Mouse (Mus musculus): ENCODE results near the gene Ttn. TPM values are rescaled to one million over a fixed set of nuclear protein-coding genes. Genes with fewer than 3 reads are reported as not detected.

Gene Ttn
- polyA plus RNA-seq, 1 experiment: not detected

GRCm38 (mm10) chr2:76784171-76784570 is 198.2 kb downstream of the Ttn start:
- no peak overlapping the region for H3K4me3 ChIP-seq (ENCODE audit: insufficient read depth, low read depth, low read length)
- H3K27ac ChIP-seq (ENCODE audit: insufficient read depth, low read depth, low read length): no peak overlapping the region
- no peaks in the 10 kb centered on the region for H3K4me1 ChIP-seq (ENCODE audit: control insufficient read depth, insufficient read depth, low read length)
- 98% methylated on average over 12 of the region's 12 CpGs for WGBS
- no peak for TF ChIP-seq POLR2A (IDR thresholded peaks at IDR 0.05; ENCODE audit: insufficient read depth, low read depth, low read length)
- no peak for TF ChIP-seq CTCF (IDR thresholded peaks at IDR 0.05; ENCODE audit: insufficient read depth, low read depth, low read length)

- no peak overlapping the region for H3K4me3 ChIP-seq (ENCODE audit: insufficient read depth, low read depth, low read length)
- 92% methylated on average over 13 of the region's 13 CpGs for WGBS
- no peaks in the 10 kb centered on the region for H3K4me1 ChIP-seq (ENCODE audit: control insufficient read depth, insufficient read depth, low read length)
- no peak overlapping the region for H3K27ac ChIP-seq (ENCODE audit: insufficient read depth, low read depth, low read length)
- no peak for TF ChIP-seq CTCF (IDR thresholded peaks at IDR 0.05; ENCODE audit: insufficient read depth, low read depth, low read length)
- TF ChIP-seq POLR2A (IDR thresholded peaks at IDR 0.05; ENCODE audit: insufficient read depth, low read depth, low read length): no peak
Measured at GRCm38 (mm10) chr2:76780792-76781191, 201.6 kb downstream of the Ttn start.

DNA sequence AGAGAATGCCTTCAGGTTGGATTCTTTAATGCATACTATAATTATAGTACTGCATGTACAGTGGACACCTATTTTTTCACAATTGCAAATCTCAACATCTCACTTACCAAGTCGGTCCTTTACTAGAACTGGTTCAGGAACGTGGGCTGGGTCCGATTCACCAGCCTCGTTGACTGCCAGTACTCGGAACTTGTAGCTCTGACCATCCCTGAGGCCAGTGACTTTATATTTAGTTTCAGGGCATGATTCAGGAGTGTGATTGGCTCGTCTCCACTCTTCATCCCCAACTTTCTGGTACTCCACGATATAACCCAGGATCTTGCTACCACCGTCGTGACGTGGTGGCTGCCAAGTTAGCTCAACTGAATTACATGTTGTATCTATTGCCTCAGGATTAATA is 212.5 kb downstream of the Ttn start:
- Histone ChIP-seq H3K27ac (ENCODE audit: insufficient read depth, low read depth, low read length) (no peak overlapping the region), H3K4me3 (ENCODE audit: insufficient read depth, low read depth, low read length) (no peak overlapping the region), H3K4me1 (ENCODE audit: control insufficient read depth, insufficient read depth, low read length) (no peaks in the 10 kb centered on the region)
- 94% methylated on average over 10 of the region's 10 CpGs for WGBS
- TF ChIP-seq CTCF (IDR thresholded peaks at IDR 0.05; ENCODE audit: insufficient read depth, low read depth, low read length) (no peak), POLR2A (IDR thresholded peaks at IDR 0.05; ENCODE audit: insufficient read depth, low read depth, low read length) (no peak)

DNA sequence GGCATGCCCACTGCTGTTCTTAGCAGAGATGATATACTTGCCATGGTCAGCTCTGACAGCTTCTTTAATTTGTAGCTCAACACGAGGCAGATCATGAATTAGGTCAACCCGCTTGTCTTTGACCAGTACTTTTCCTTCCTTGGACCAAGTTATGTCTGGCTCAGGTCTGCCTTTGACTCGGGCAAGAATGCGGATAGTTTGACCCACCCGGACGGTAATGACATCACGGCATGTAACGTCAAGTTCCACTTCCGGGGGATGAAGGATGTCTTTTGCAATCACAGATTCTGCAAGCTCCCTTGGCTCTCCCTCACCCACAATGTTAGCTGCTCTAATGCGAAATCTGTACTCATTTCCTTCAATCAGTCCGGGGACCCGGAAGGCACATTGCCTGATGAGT is 215.1 kb downstream of the Ttn start:
- H3K4me3 ChIP-seq (ENCODE audit: insufficient read depth, low read depth, low read length): no peak overlapping the region
- 97% methylated on average over 12 of the region's 12 CpGs for WGBS
- H3K4me1 ChIP-seq (ENCODE audit: control insufficient read depth, insufficient read depth, low read length): no peaks in the 10 kb centered on the region
- H3K27ac ChIP-seq (ENCODE audit: insufficient read depth, low read depth, low read length): no peak overlapping the region
- TF ChIP-seq POLR2A (IDR thresholded peaks at IDR 0.05; ENCODE audit: insufficient read depth, low read depth, low read length): no peak
- TF ChIP-seq CTCF (IDR thresholded peaks at IDR 0.05; ENCODE audit: insufficient read depth, low read depth, low read length): no peak

DNA sequence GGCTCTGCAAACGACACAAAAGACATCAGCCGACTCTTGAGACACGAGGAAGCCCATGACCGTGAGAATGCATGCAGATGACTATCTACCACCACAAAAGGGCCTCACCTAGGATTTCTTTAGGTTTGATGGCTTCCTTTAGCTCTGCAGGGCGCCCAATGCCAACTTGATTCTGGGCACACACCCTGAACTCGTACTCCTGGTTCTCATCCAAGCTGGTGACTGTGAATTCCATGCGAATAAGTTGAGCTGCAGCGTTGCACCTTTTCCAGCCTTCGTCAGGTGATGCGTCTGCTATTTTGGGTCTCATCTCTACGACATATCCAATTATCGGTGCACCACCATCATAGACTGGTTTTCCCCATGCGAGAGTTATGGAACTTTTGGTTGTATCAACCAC is 217.8 kb downstream of the Ttn start:
- Histone ChIP-seq H3K4me3 (ENCODE audit: insufficient read depth, low read depth, low read length) (no peak overlapping the region), H3K4me1 (ENCODE audit: control insufficient read depth, insufficient read depth, low read length) (no peaks in the 10 kb centered on the region), H3K27ac (ENCODE audit: insufficient read depth, low read depth, low read length) (no peak overlapping the region)
- no peak for TF ChIP-seq CTCF (IDR thresholded peaks at IDR 0.05; ENCODE audit: insufficient read depth, low read depth, low read length)
- TF ChIP-seq POLR2A (IDR thresholded peaks at IDR 0.05; ENCODE audit: insufficient read depth, low read depth, low read length): no peak
- WGBS: 91% methylated on average over 13 of the region's 13 CpGs

- no peak overlapping the region for H3K27ac ChIP-seq (ENCODE audit: insufficient read depth, low read depth, low read length)
- 92% methylated on average over 6 of the region's 6 CpGs for WGBS
- no peak overlapping the region for H3K4me3 ChIP-seq (ENCODE audit: insufficient read depth, low read depth, low read length)
- TF ChIP-seq POLR2A (IDR thresholded peaks at IDR 0.05; ENCODE audit: insufficient read depth, low read depth, low read length) (no peak), CTCF (IDR thresholded peaks at IDR 0.05; ENCODE audit: insufficient read depth, low read depth, low read length) (no peak)
- no peaks in the 10 kb centered on the region for H3K4me1 ChIP-seq (ENCODE audit: control insufficient read depth, insufficient read depth, low read length)
Measured at GRCm38 (mm10) chr2:76762154-76762553, 220.2 kb downstream of the Ttn start.

DNA sequence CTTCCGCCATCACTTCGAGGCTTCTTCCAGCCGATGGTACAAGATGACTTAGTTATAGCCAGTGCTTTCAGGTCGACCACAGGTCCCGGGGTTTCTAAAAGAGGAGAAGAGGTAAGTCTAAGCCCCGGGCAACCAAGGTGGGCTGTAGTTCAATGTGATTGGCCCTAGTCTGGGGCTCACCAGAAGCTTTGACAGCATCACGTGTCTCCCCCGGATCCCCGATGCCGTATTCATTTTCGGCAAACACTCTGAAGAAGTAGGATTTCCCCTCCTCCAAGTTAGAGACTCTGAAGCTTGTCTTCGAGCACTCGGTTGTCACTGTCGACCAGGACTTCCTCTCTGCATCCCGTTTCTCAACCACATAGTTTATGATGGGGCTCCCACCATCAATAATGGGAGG is 225.9 kb downstream of the Ttn start:
- H3K4me1 ChIP-seq (ENCODE audit: control insufficient read depth, insufficient read depth, low read length): no peaks in the 10 kb centered on the region
- no peak overlapping the region for H3K27ac ChIP-seq (ENCODE audit: insufficient read depth, low read depth, low read length)
- 95% methylated on average over 15 of the region's 15 CpGs for WGBS
- H3K4me3 ChIP-seq (ENCODE audit: insufficient read depth, low read depth, low read length): no peak overlapping the region
- TF ChIP-seq POLR2A (IDR thresholded peaks at IDR 0.05; ENCODE audit: insufficient read depth, low read depth, low read length): no peak
- TF ChIP-seq CTCF (IDR thresholded peaks at IDR 0.05; ENCODE audit: insufficient read depth, low read depth, low read length): no peak

DNA sequence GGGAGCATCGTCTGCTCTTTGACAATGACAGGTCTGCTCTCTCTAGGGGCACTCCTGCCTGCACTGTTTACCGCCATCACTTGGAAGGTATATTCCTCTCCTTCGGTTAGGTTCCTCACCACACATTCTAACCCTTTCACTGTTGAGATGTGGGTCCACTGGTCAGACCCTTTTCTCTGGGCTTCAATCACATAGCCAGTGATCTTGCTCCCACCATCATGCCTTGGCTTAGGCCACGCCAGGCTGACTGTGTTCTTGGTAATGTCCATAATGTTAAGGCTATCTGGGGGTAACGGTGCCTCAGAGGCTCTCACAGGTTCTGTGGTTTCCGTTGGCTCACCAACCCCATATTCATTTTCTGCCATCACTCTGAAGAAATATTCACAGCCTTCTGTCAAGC is 230.4 kb downstream of the Ttn start:
- Histone ChIP-seq H3K4me1 (ENCODE audit: control insufficient read depth, insufficient read depth, low read length) (no peaks in the 10 kb centered on the region), H3K27ac (ENCODE audit: insufficient read depth, low read depth, low read length) (no peak overlapping the region), H3K4me3 (ENCODE audit: insufficient read depth, low read depth, low read length) (no peak overlapping the region)
- no peak for TF ChIP-seq CTCF (IDR thresholded peaks at IDR 0.05; ENCODE audit: insufficient read depth, low read depth, low read length)
- no peak for TF ChIP-seq POLR2A (IDR thresholded peaks at IDR 0.05; ENCODE audit: insufficient read depth, low read depth, low read length)
- WGBS: 93% methylated on average over 6 of the region's 6 CpGs

DNA sequence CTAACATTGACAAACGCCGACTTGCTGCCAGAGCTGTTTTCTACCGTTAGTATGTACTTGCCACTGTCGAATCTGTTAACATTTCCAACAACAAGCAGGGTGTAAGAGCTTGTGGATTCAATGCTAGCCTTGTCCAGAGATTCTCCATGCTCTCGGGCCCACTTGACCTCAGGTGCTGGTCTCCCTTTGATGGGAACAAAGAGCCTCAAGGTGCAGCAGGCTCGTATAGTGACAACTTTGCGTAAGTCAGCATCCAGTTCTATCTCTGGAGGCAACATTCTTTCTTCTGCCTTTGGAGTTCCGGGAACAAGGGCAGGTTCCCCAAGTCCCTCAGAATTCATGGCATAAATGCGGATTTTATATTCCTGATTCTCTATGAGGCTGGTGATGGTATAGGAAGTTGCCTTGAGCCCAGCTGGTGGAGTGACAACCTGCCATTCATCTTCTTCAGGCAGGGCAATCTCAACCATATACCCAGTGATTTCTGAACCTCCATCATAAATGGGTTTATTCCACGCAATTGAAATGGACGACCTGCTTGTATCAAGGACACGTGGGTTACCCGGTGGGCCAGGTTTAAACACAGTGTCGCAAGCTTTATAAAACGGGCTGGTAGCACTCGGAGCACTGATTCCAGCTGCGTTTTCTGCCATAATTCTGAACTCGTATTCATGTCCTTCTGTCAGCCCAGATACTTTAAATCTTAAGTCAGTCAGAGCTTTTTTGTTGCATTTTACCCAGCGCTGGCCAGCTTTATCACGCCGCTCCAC is 232.8 kb downstream of the Ttn start:
- TF ChIP-seq CTCF (IDR thresholded peaks at IDR 0.05; ENCODE audit: insufficient read depth, low read depth, low read length) (no peak), POLR2A (IDR thresholded peaks at IDR 0.05; ENCODE audit: insufficient read depth, low read depth, low read length) (no peak)
- no peak overlapping the region for H3K4me3 ChIP-seq (ENCODE audit: insufficient read depth, low read depth, low read length)
- WGBS: 96% methylated on average over 21 of the region's 21 CpGs
- no peaks in the 10 kb centered on the region for H3K4me1 ChIP-seq (ENCODE audit: control insufficient read depth, insufficient read depth, low read length)
- H3K27ac ChIP-seq (ENCODE audit: insufficient read depth, low read depth, low read length): no peak overlapping the region
